Mouse (Mus musculus): ENCODE results near the gene Atp5g2.

DNA sequence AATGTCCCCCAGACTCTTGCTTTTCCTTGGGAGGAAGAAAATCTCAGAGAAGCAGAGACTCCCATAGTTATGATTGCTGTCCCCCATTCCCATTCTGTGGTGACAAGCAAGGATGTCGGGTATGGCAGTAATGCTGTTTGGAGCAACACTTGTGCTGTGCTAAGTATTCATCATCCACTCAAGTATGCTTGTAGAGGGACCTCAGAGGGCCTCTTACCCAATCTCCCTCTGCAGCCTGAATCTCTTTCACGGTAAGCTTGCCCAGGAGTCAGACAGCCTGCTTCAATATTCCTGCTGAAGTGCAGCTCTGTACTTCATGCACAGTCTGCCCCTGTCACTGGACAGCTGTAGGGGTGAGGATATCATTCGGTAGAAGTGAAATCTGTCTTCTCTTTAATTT lies 24.7 kb upstream of the Atp5g2 start:
- no peak for TF ChIP-seq GATA1 (IDR thresholded peaks at IDR 0.05; ENCODE audit: borderline replicate concordance, low read length)
- TF ChIP-seq FLI1 (IDR thresholded peaks at IDR 0.05; ENCODE audit: low read length), result no peak
